Mouse (Mus musculus) testis, adult 2 months (tissue): ENCODE measurements at regions not wholly inside any gene's neighbourhood (a gene's known extent, or its start where the extent isn't known, plus 50 kb on each side); places are given as distances from the start of the nearest gene placed in this dataset.

ENCODE experiments used
- CTCF ChIP-seq: fragments of 200-500 bp; IDR thresholded peaks from 2 replicates; pipeline ENCODE4 v1.5.1; 2012; ENCODE audit warnings: low read depth, mild to moderate bottlenecking, inconsistent platforms, low read length, moderate library complexity; ENCODE audit not compliant: control insufficient read depth, insufficient read depth, insufficient replicate concordance
- POLR2A ChIP-seq: fragments of 200-500 bp; IDR thresholded peaks from 2 replicates; pipeline ENCODE4 v1.6.1; 2012; ENCODE audit warnings: low read depth, mild to moderate bottlenecking, inconsistent platforms, low read length, moderate library complexity; ENCODE audit not compliant: control insufficient read depth

GRCm38 (mm10) chr15:61481861-61482260 lies 559.0 kb upstream of the A1bg start:
- TF ChIP-seq POLR2A (no peak), CTCF (no peak)
